Mouse (Mus musculus): Measurements from ENCODE around the gene Sipa1l2.

- TF ChIP-seq TAL1 (IDR thresholded peaks at IDR 0.05; ENCODE audit: low read length) = no peak
- no peak for TF ChIP-seq GATA1 (IDR thresholded peaks at IDR 0.05; ENCODE audit: low read length)
Observed at GRCm38 (mm10) chr8:125538265-125538664, 31.3 kb downstream of the Sipa1l2 start.
